Mouse (Mus musculus): Measurements from ENCODE around the gene Pik3r3. TPM values are rescaled to one million over a fixed set of nuclear protein-coding genes. Genes with fewer than 3 reads are reported as not detected.
A peak's percentile ranks its signal among the peaks of the same experiment; 100 is the strongest.

The Pik3r3 gene
- polyA plus RNA-seq, 1 experiment, result 5.7 TPM

- H3ac ChIP-seq (ENCODE audit: control insufficient read depth, insufficient read length), result no peak overlapping the region
- peaks cover 23% of the 10 kb centered on the region for H3K36me3 ChIP-seq (ENCODE audit: control insufficient read depth, insufficient read depth)
- no peak overlapping the region for H3K4me3 ChIP-seq
- no peak overlapping the region for H3K4me2 ChIP-seq (ENCODE audit: low read depth)
- no peaks in the 10 kb centered on the region for H3K79me2 ChIP-seq (ENCODE audit: control insufficient read depth, insufficient read depth)
- H3K27me3 ChIP-seq (ENCODE audit: control insufficient read depth, insufficient read depth, insufficient read length), result no peaks in the 10 kb centered on the region
- TF ChIP-seq TCF12 (IDR thresholded peaks at IDR 0.05; ENCODE audit: insufficient read depth, poor library complexity, severe bottlenecking) (no peak), E2F4 (IDR thresholded peaks at IDR 0.05; ENCODE audit: insufficient read depth) (no peak)
Observed at GRCm38 (mm10) chr4:116293296-116293695, 71.9 kb downstream of the Pik3r3 start.

DNA sequence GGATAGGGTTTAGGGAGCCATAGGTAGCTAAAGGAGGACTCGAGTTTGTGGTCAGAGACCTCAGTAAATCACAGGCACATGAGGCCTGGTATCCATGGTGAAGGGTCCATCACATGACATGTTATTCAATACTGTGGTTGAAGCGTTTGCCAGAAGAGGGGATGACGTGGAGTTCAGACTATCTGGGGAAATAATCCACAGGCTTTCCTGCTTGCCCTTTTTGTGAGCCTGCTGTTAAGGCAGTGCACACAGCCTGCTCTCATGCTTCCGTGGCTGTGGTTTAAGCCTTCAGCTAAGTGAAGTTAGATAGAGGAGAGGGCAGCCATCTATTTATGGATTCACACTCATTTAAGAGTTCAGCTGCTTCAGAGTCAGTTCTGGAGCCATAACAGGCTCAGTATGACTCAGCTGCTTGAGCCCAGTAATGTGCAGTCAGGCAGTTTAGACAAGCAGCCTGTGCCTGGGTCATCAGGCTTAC is 79.5 kb downstream of the Pik3r3 start:
- Histone ChIP-seq H3ac (ENCODE audit: control insufficient read depth, insufficient read length) (no peak overlapping the region), H3K4me3 (no peak overlapping the region), H3K79me2 (ENCODE audit: control insufficient read depth, insufficient read depth) (no peaks in the 10 kb centered on the region), H3K4me2 (ENCODE audit: low read depth) (peak overlapping the region; percentile 60), H3K27me3 (ENCODE audit: control insufficient read depth, insufficient read depth, insufficient read length) (no peaks in the 10 kb centered on the region), H3K36me3 (ENCODE audit: control insufficient read depth, insufficient read depth) (no peaks in the 10 kb centered on the region)
- TF ChIP-seq TCF12 (IDR thresholded peaks at IDR 0.05; ENCODE audit: insufficient read depth, poor library complexity, severe bottlenecking) (no peak), USF1 (IDR thresholded peaks at IDR 0.05; ENCODE audit: low read depth) (peak; percentile 97), MYOD1 (IDR thresholded peaks at IDR 0.05; ENCODE audit: control insufficient read depth in 1 of 3, insufficient read length in 2 of 3, low read depth in 2 of 3) (peak; percentile 29 to 52 (median 43)), E2F4 (IDR thresholded peaks at IDR 0.05; ENCODE audit: insufficient read depth) (no peak), MAX (IDR thresholded peaks at IDR 0.05; ENCODE audit: low read depth) (no peak), REST (IDR thresholded peaks at IDR 0.05; ENCODE audit: insufficient read depth, insufficient read length) (no peak), MYOG (IDR thresholded peaks at IDR 0.05; ENCODE audit: control insufficient read depth in 1 of 3, insufficient read depth in 1 of 3, insufficient read length in 2 of 3, low read depth in 2 of 3) (peak in 2 of 3 experiments; percentile 49 to 80), SRF (IDR thresholded peaks at IDR 0.05; ENCODE audit: control insufficient read depth, insufficient read length, low read depth) (peak; percentile 22), CEBPB (IDR thresholded peaks at IDR 0.05; ENCODE audit: insufficient read depth, poor library complexity, severe bottlenecking) (no peak), POLR2A (IDR thresholded peaks at IDR 0.05; ENCODE audit: insufficient read length, low read depth) (peak; percentile 37), POLR2AphosphoS2 (IDR thresholded peaks at IDR 0.05; ENCODE audit: insufficient read length, low read depth) (peak; percentile 53), TCF3 (IDR thresholded peaks at IDR 0.05; ENCODE audit: insufficient read length, low read depth) (no peak)

DNA sequence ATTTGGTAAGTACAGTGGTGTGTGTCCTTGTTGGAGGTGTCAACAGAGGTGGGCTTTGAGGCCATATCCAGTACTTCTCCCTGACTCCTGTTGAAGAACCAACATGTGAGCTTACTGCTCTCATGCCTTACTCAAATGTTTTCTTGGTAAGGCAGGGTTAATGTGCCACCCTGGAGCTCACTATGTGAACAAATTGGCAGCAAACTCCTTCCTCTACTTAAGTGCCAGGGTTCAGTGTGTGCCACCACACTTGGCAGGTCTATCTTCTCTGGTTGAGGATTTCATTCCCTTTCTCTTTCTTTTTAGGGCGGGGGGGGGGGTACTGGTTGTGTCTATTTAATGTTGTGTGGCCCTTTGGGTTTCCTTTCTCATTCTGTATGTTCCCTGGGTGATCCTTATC is 83.1 kb downstream of the Pik3r3 start:
- no peak overlapping the region for H3ac ChIP-seq (ENCODE audit: control insufficient read depth, insufficient read length)
- H3K36me3 ChIP-seq (ENCODE audit: control insufficient read depth, insufficient read depth), result peaks cover 23% of the 10 kb centered on the region
- H3K79me2 ChIP-seq (ENCODE audit: control insufficient read depth, insufficient read depth), result no peaks in the 10 kb centered on the region
- TF ChIP-seq POLR2AphosphoS2 (IDR thresholded peaks at IDR 0.05; ENCODE audit: insufficient read length, low read depth), result peak; percentile 23
- TF ChIP-seq USF1 (IDR thresholded peaks at IDR 0.05; ENCODE audit: low read depth), result no peak
- H3K4me2 ChIP-seq (ENCODE audit: low read depth), result no peak overlapping the region
- H3K4me3 ChIP-seq, result no peak overlapping the region
- H3K27me3 ChIP-seq (ENCODE audit: control insufficient read depth, insufficient read depth, insufficient read length), result no peaks in the 10 kb centered on the region

DNA sequence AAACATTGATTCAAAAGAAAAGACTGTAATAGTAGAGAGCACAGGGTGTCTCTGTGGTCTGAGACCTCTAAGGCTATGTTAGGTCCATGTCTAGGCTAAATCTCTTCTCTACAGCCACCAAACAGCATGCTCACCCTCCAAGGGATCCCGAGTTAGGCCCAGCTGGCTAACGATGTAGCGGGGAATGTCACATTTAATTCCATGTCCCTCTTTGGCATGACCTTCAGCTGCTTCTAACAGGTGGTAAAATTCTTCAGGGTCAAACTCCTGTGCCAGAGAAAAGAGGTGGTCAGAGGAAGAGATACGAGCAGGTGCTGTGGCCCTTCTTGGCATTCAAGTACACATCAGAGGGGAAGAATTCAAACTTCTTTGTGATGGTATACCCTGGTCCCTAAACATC is 96.2 kb downstream of the Pik3r3 start:
- Histone ChIP-seq H3ac (ENCODE audit: control insufficient read depth, insufficient read length) (no peak overlapping the region), H3K36me3 (ENCODE audit: control insufficient read depth, insufficient read depth) (peaks cover 53% of the 10 kb centered on the region), H3K27me3 (ENCODE audit: control insufficient read depth, insufficient read depth, insufficient read length) (no peaks in the 10 kb centered on the region), H3K4me2 (ENCODE audit: low read depth) (no peak overlapping the region), H3K79me2 (ENCODE audit: control insufficient read depth, insufficient read depth) (no peaks in the 10 kb centered on the region), H3K4me3 (no peak overlapping the region)
- no peak for TF ChIP-seq SRF (IDR thresholded peaks at IDR 0.05; ENCODE audit: control insufficient read depth, insufficient read length, low read depth)
- no peak for TF ChIP-seq MAX (IDR thresholded peaks at IDR 0.05; ENCODE audit: low read depth)
- no peak for TF ChIP-seq CEBPB (IDR thresholded peaks at IDR 0.05; ENCODE audit: insufficient read depth, poor library complexity, severe bottlenecking)
- no peak for TF ChIP-seq POLR2A (IDR thresholded peaks at IDR 0.05; ENCODE audit: insufficient read length, low read depth)
- no peak for TF ChIP-seq TCF3 (IDR thresholded peaks at IDR 0.05; ENCODE audit: insufficient read length, low read depth)
- peak in 1 of 3 experiments; percentile 55 for TF ChIP-seq MYOG (IDR thresholded peaks at IDR 0.05; ENCODE audit: control insufficient read depth in 1 of 3, insufficient read depth in 1 of 3, insufficient read length in 2 of 3, low read depth in 2 of 3)
- no peak for TF ChIP-seq POLR2AphosphoS2 (IDR thresholded peaks at IDR 0.05; ENCODE audit: insufficient read length, low read depth)
- no peak for TF ChIP-seq REST (IDR thresholded peaks at IDR 0.05; ENCODE audit: insufficient read depth, insufficient read length)
- TF ChIP-seq MYOD1 (IDR thresholded peaks at IDR 0.05; ENCODE audit: control insufficient read depth in 1 of 3, insufficient read length in 2 of 3, low read depth in 2 of 3), result peak; percentile 32 to 60 (median 34)
- peak; percentile 19 for TF ChIP-seq TCF12 (IDR thresholded peaks at IDR 0.05; ENCODE audit: insufficient read depth, poor library complexity, severe bottlenecking)
- TF ChIP-seq E2F4 (IDR thresholded peaks at IDR 0.05; ENCODE audit: insufficient read depth), result no peak
- TF ChIP-seq USF1 (IDR thresholded peaks at IDR 0.05; ENCODE audit: low read depth), result no peak

DNA sequence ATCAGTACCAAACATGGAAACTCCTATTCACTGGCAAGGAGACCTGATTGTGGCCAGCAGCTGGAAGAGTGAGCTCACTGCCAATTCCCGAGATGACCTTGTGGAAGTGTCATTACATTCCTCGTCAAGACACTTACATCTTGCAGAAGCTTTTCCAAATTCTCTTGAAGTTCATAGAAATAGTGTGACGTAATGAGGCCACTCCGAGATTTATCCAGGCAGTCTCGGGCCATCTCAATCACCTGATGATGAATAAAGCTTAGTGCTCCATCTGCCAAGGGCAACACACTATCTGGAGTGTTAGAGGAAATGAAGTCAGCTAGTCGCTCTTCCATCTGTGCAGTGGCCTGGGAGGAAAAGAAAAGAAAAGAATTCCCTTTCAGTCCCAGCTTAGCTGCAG is 100.7 kb downstream of the Pik3r3 start:
- Histone ChIP-seq H3K27me3 (ENCODE audit: control insufficient read depth, insufficient read depth, insufficient read length) (no peaks in the 10 kb centered on the region), H3K79me2 (ENCODE audit: control insufficient read depth, insufficient read depth) (no peaks in the 10 kb centered on the region), H3K4me2 (ENCODE audit: low read depth) (no peak overlapping the region), H3K36me3 (ENCODE audit: control insufficient read depth, insufficient read depth) (peaks cover 38% of the 10 kb centered on the region), H3ac (ENCODE audit: control insufficient read depth, insufficient read length) (no peak overlapping the region), H3K4me3 (no peak overlapping the region)
- TF ChIP-seq MYOD1 (IDR thresholded peaks at IDR 0.05; ENCODE audit: control insufficient read depth in 1 of 3, insufficient read length in 2 of 3, low read depth in 2 of 3), result no peak
- no peak for TF ChIP-seq CEBPB (IDR thresholded peaks at IDR 0.05; ENCODE audit: insufficient read depth, poor library complexity, severe bottlenecking)
- no peak for TF ChIP-seq USF1 (IDR thresholded peaks at IDR 0.05; ENCODE audit: low read depth)
- no peak for TF ChIP-seq E2F4 (IDR thresholded peaks at IDR 0.05; ENCODE audit: insufficient read depth)
- TF ChIP-seq SRF (IDR thresholded peaks at IDR 0.05; ENCODE audit: control insufficient read depth, insufficient read length, low read depth), result no peak
- no peak for TF ChIP-seq POLR2A (IDR thresholded peaks at IDR 0.05; ENCODE audit: insufficient read length, low read depth)
- no peak for TF ChIP-seq MYOG (IDR thresholded peaks at IDR 0.05; ENCODE audit: control insufficient read depth in 1 of 3, insufficient read depth in 1 of 3, insufficient read length in 2 of 3, low read depth in 2 of 3)
- no peak for TF ChIP-seq TCF3 (IDR thresholded peaks at IDR 0.05; ENCODE audit: insufficient read length, low read depth)
- TF ChIP-seq POLR2AphosphoS2 (IDR thresholded peaks at IDR 0.05; ENCODE audit: insufficient read length, low read depth), result no peak
- no peak for TF ChIP-seq MAX (IDR thresholded peaks at IDR 0.05; ENCODE audit: low read depth)
- no peak for TF ChIP-seq TCF12 (IDR thresholded peaks at IDR 0.05; ENCODE audit: insufficient read depth, poor library complexity, severe bottlenecking)
- TF ChIP-seq REST (IDR thresholded peaks at IDR 0.05; ENCODE audit: insufficient read depth, insufficient read length), result no peak
